Mouse (Mus musculus) C2C12 (cell line): ENCODE data around the gene Habp2. TPM values are rescaled to one million over a fixed set of nuclear protein-coding genes. Genes with fewer than 3 reads are reported as not detected.

Source experiments
- H3K27me3 ChIP-seq: one replicate; pipeline ENCODE4 v1.6.1; 2011; ENCODE audit not compliant: control insufficient read depth, insufficient read depth, insufficient read length
- H3K36me3 ChIP-seq: one replicate; pipeline ENCODE4 v1.6.1; 2011; ENCODE audit not compliant: control insufficient read depth, insufficient read depth
- H3K4me3 ChIP-seq: one replicate; pipeline ENCODE4 v1.5.1; 2011; ENCODE audit warnings: mild to moderate bottlenecking, control low read depth; ENCODE audit not compliant: poor library complexity, insufficient read depth, severe bottlenecking
- H3K79me2 ChIP-seq: one replicate; pipeline ENCODE4 v1.6.1; 2011; ENCODE audit not compliant: control insufficient read depth, insufficient read depth
- H3K79me3 ChIP-seq: one replicate; pipeline ENCODE4 v1.6.1; 2011; ENCODE audit warnings: low read depth, control low read depth
- H3ac ChIP-seq: one replicate; pipeline ENCODE3; 2011; ENCODE audit warnings: low read depth; ENCODE audit not compliant: control insufficient read depth, insufficient read length
- CEBPB ChIP-seq: IDR thresholded peaks from one replicate; pipeline ENCODE4 v1.6.1; 2011; ENCODE audit warnings: low read depth, mild to moderate bottlenecking, control low read depth, moderate library complexity
- CTCF ChIP-seq: IDR thresholded peaks from one replicate; pipeline ENCODE4 v1.5.1; 2011; ENCODE audit not compliant: control insufficient read depth, insufficient read depth, insufficient read length
- FOSL1 ChIP-seq: IDR thresholded peaks from one replicate; pipeline ENCODE4 v1.8.0; 2011; ENCODE audit warnings: mild to moderate bottlenecking, low read length; ENCODE audit not compliant: poor library complexity, insufficient read depth, severe bottlenecking
- MAX ChIP-seq: IDR thresholded peaks from one replicate; pipeline ENCODE4 v1.6.1; 2011; ENCODE audit warnings: mild to moderate bottlenecking, control low read depth
- MYOD1 ChIP-seq: IDR thresholded peaks from one replicate; pipeline ENCODE4 v1.6.1; 2011; ENCODE audit warnings: low read depth; ENCODE audit not compliant: control insufficient read depth, insufficient read length
- MYOG ChIP-seq: IDR thresholded peaks from one replicate; pipeline ENCODE4 v1.6.1; 2011; ENCODE audit not compliant: control insufficient read depth, insufficient read length; ENCODE audit errors: extremely low read depth
- USF1 ChIP-seq: IDR thresholded peaks from one replicate; pipeline ENCODE4 v1.6.1; 2011; ENCODE audit warnings: low read depth, mild to moderate bottlenecking, control low read depth, moderate library complexity
- long read RNA-seq, 2 experiments: library from polyadenylated mRNA; unstranded; transcript quantifications; one replicate each; pipeline ENCODE4 v2.0.0; 2019 to 2020
- polyA plus RNA-seq: library from polyadenylated mRNA; unstranded; fragments of >200 nt; fragmentation: generic; extraction: Trizol; gene quantifications from one replicate; pipeline ENCODE4 v1.2.1, GENCODE M21; 2012; ENCODE audit warnings: missing spikeins

The Habp2 gene
- polyA plus RNA-seq: 0.07 TPM
- long read RNA-seq, experiment 1: 0 reads
- long read RNA-seq, experiment 2: 0 reads

DNA sequence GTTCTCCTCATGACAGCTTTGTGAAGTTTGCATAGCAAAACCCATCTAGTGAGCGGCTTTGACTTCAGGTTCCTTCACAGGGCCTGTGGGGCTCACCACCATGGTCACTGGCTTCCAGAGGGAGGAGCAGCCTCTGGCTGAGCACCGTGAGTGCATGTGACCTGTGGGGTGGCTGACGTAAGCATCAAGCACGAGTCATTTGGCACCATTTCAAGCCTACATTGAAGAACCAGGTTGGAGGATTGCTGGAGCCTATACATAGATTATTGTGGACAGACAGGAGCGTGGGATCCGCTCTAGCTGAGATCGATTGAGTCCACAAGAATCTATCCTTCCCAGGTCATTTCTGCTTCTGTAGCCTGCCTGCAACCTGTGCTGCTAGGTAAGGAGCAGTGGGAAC lies at the start of gene Habp2:
TSS of gene Habp2 (plus strand) at position 272 of the 400 bp plus-strand sequence.
- no peak within 1 kb of the TSS for H3ac ChIP-seq
- no peaks in the 10 kb centered on the region for H3K36me3 ChIP-seq
- TF ChIP-seq FOSL1: no peak
- TF ChIP-seq CTCF: no peak
- TF ChIP-seq USF1: peak; percentile 46
- TF ChIP-seq MYOD1: no peak
- H3K79me2 ChIP-seq: no peaks in the 10 kb centered on the region
- H3K79me3 ChIP-seq: no peaks in the 10 kb centered on the region
- no peak within 1 kb of the TSS for H3K4me3 ChIP-seq
- H3K27me3 ChIP-seq: no peaks in the 10 kb centered on the region

DNA sequence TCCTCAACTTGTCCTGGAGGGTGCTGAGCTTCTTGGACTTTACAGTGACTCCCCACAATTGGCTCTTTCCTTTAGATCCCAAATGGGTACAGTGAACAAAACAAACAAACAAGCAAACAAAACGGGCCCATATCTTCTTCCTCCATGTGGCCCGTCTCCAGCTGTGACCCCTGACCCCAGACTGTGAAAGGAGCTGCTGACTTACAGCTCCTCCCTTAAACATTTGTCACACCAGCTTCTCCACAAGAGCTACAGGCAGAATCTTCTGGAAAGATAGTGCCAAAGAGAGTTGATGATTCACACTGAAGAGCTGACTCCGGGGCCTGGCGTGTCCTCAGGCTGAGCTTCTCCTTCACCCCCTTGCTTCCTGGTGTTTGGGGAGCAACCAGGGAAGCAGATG lies 48.4 kb upstream of the Habp2 start:
- TF ChIP-seq MYOD1 (no peak), CEBPB (no peak), USF1 (no peak), MYOG (no peak), FOSL1 (no peak), MAX (no peak), CTCF (no peak)
- peaks cover 35% of the 10 kb centered on the region for H3K27me3 ChIP-seq
- H3ac ChIP-seq: no peak overlapping the region
- no peaks in the 10 kb centered on the region for H3K79me3 ChIP-seq
- H3K36me3 ChIP-seq: no peaks in the 10 kb centered on the region
- no peaks in the 10 kb centered on the region for H3K79me2 ChIP-seq
- no peak overlapping the region for H3K4me3 ChIP-seq

DNA sequence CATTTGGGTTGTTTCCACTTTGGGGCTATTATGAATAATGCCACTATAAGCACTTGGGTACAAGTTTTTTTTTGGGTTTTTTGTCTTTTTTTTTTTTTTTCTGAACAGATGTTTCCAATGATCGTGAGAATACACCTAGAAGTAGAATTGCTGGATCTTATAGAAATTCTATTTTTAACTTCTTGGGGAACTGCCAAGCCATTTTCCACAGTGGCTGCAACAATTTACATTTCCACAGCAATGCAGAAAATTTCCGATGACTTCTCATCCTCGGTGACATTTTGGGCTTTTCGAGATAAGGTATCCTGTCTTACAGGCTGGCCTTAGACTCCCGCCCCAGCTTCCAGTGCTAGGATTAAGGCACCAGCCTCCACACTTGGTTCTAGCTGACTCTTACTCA lies 41.7 kb upstream of the Habp2 start:
- Histone ChIP-seq H3K27me3 (peaks cover 3% of the 10 kb centered on the region), H3K79me2 (no peaks in the 10 kb centered on the region), H3ac (no peak overlapping the region), H3K79me3 (no peaks in the 10 kb centered on the region), H3K4me3 (no peak overlapping the region), H3K36me3 (no peaks in the 10 kb centered on the region)
- TF ChIP-seq USF1 (no peak), FOSL1 (no peak), MYOG (no peak), MYOD1 (no peak), MAX (no peak), CTCF (no peak), CEBPB (no peak)

GRCm38 (mm10) chr19:56252815-56253214 lies 34.1 kb upstream of the Habp2 start:
- H3K79me3 ChIP-seq: no peaks in the 10 kb centered on the region
- TF ChIP-seq CTCF (no peak), USF1 (no peak), MYOD1 (no peak), FOSL1 (no peak), MAX (no peak), MYOG (no peak), CEBPB (no peak)
- no peaks in the 10 kb centered on the region for H3K79me2 ChIP-seq
- H3K27me3 ChIP-seq: no peaks in the 10 kb centered on the region
- H3ac ChIP-seq: no peak overlapping the region
- H3K4me3 ChIP-seq: no peak overlapping the region
- H3K36me3 ChIP-seq: no peaks in the 10 kb centered on the region

GRCm38 (mm10) chr19:56253271-56253670 lies 33.7 kb upstream of the Habp2 start:
- H3K79me2 ChIP-seq: no peaks in the 10 kb centered on the region
- H3ac ChIP-seq: no peak overlapping the region
- H3K79me3 ChIP-seq: no peaks in the 10 kb centered on the region
- TF ChIP-seq MAX (no peak), FOSL1 (no peak), CEBPB (no peak), MYOG (no peak)
- no peak overlapping the region for H3K4me3 ChIP-seq
- H3K36me3 ChIP-seq: no peaks in the 10 kb centered on the region
- no peaks in the 10 kb centered on the region for H3K27me3 ChIP-seq

DNA sequence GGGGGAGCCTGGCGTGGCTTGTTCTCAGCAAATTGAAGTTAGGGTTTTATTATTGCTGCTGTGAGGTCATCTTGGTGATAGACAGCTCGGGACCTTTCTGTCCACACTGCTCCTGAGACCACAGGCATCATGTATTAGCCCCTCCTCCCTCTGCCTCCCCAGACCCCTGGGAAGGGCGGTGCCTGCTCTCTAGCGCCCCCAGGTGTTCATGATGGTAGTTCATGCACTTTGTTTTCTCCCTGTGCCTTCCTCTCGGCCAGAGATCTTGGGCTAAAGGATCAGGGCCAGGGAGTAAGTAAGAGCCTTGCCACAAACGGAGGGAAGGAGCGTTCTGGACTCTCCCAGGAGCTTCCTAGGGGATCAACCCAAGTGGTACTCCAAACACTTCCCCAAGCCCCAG lies 32.2 kb upstream of the Habp2 start:
- Histone ChIP-seq H3K79me3 (no peaks in the 10 kb centered on the region), H3K36me3 (no peaks in the 10 kb centered on the region), H3K27me3 (peaks cover 4% of the 10 kb centered on the region), H3K4me3 (no peak overlapping the region), H3K79me2 (no peaks in the 10 kb centered on the region), H3ac (no peak overlapping the region)
- TF ChIP-seq CEBPB (no peak), CTCF (peak; percentile 14)
